ENCODE assay signal across 8 mouse cellular contexts in genomic region chr5:92117823-92118403, GRCm38 (mm10). TPM values are rescaled to one million over a fixed set of nuclear protein-coding genes. Genes with fewer than 3 reads are reported as not detected.
DNase-seq lines count a peak whose midpoint lies in the region; ATAC-seq lines count a peak whose summit lies in the region.

No protein-coding gene starts in this region.

- H3K9me3 ChIP-seq in limb, embryonic 10.5 days (replicated peaks), result no peaks in the 10 kb centered on the region
- no peaks in the 10 kb centered on the region for H3K9me3 ChIP-seq in midbrain, embryonic 15.5 days

- no peak overlapping the region for H3K27ac ChIP-seq in limb, embryonic 10.5 days
- H3K27ac ChIP-seq in midbrain, embryonic 15.5 days, result no peak overlapping the region

- peak; percentile 36 to 67 for DNase-seq in spleen, adult 18-20 months
- no peak for DNase-seq in spleen, adult 12 weeks (ENCODE audit: low spot score)
- DNase-seq in embryo, embryonic 10 days (ENCODE audit: low spot score), result peak; percentile 81
- DNase-seq in heart, adult 18-20 months, result peak; percentile 85 to 89
- peak; percentile 62 for DNase-seq in kidney, adult 11 months
- DNase-seq in limb, embryonic 10.5 days (ENCODE audit: low spot score), result peak; percentile 50
- peak; percentile 88 for DNase-seq in splenic B cell, adult 2 months (ENCODE audit: low read depth, low spot score)

- H3K4me3 ChIP-seq in limb, embryonic 10.5 days, result no peak overlapping the region
- H3K4me3 ChIP-seq in midbrain, embryonic 15.5 days, result no peak overlapping the region

- H3K4me2 ChIP-seq in midbrain, embryonic 15.5 days, result no peak overlapping the region

- peaks cover 1% of the 10 kb centered on the region; the same call in 1 of the 2 replicates for H3K27me3 ChIP-seq in limb, embryonic 10.5 days (ENCODE audit: low read depth, poor library complexity, severe bottlenecking)
- H3K27me3 ChIP-seq in midbrain, embryonic 15.5 days (replicated peaks), result no peaks in the 10 kb centered on the region
- no peaks in the 10 kb centered on the region for H3K27me3 ChIP-seq in splenic B cell, adult 2 months (ENCODE audit: control insufficient read depth, insufficient read depth, low read length, poor library complexity, severe bottlenecking)

- ATAC-seq in midbrain, embryonic 15.5 days (replicated peaks), result peak; percentile 69; the same call in 1 of the 2 replicates

- H3K4me1 ChIP-seq in limb, embryonic 10.5 days, result 0 out of 2 replicates have a peak, but pooled peaks cover under 1% of the 10 kb centered on the region
- H3K4me1 ChIP-seq in midbrain, embryonic 15.5 days, result peaks cover under 1% of the 10 kb centered on the region; the same call in 1 of the 2 replicates

- no peak overlapping the region for H3K9ac ChIP-seq in midbrain, embryonic 15.5 days

- 0 out of 2 replicates have a peak, but pooled peaks cover under 1% of the 10 kb centered on the region for H3K36me3 ChIP-seq in limb, embryonic 10.5 days
- no peaks in the 10 kb centered on the region for H3K36me3 ChIP-seq in midbrain, embryonic 15.5 days (replicated peaks)
- H3K36me3 ChIP-seq in splenic B cell, adult 2 months (ENCODE audit: control insufficient read depth, insufficient read depth, low read length, poor library complexity, severe bottlenecking), result no peaks in the 10 kb centered on the region

- 58% methylated on average over 12 of the region's 12 CpGs for WGBS in limb, embryonic 10.5 days
- WGBS in midbrain, embryonic 15.5 days, result 59% methylated on average over 12 of the region's 12 CpGs

RNA-seq across cellular contexts. Expression of gene Uso1, which starts 19.8 kb away (rescaled TPM):
- 10 to 100 TPM; 43.5 to 43.7 TPM for total RNA-seq in heart, adult 18-20 months (2021)
- 39.0 and 44.7 TPM in 2 replicates for polyA plus RNA-seq in limb, embryonic 10.5 days (2016; fragmentation: Nextera tagmentation; extraction: Ambion mirVana)
- polyA plus RNA-seq in midbrain, embryonic 15.5 days (2015; fragmentation: Nextera tagmentation; extraction: Ambion mirVana), result 42.1 and 42.5 TPM in 2 replicates

RNA-seq across cellular contexts. Expression of gene G3bp2, which starts 34.4 kb away (rescaled TPM):
- total RNA-seq in heart, adult 18-20 months (2021), result 10 to 100 TPM; 59.4 to 66.1 TPM
- polyA plus RNA-seq in limb, embryonic 10.5 days (2016; fragmentation: Nextera tagmentation; extraction: Ambion mirVana), result 265 and 267 TPM in 2 replicates
- 330 and 368 TPM in 2 replicates for polyA plus RNA-seq in midbrain, embryonic 15.5 days (2015; fragmentation: Nextera tagmentation; extraction: Ambion mirVana)
